Mouse (Mus musculus): ENCODE data around the gene Klk11. TPM values are rescaled to one million over a fixed set of nuclear protein-coding genes. Genes with fewer than 3 reads are reported as not detected.

Gene Klk11
- total RNA-seq (2023): not detected

DNA sequence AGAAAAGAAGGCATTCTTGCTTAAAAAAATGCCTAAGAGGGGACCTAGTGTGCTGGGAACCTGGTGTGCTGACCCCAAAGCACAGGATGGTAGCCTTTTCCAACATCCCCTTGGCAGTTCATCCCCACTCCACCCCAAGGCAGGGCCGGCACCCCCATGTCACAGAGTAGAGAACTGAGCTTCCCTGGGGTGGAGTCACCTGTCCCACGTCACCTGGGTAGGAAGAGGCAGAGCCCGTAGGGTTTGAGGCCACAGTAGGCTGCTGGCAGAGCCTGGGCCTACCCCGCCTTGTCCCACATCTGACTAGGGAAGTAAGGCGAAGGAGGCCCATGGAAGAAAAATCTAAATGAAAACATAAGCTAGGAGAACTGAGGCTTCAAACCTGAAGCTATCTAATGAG, at the start of gene Klk11:
Klk11 (plus strand) TSS at position 241 of the 400 bp plus-strand sequence.

DNA sequence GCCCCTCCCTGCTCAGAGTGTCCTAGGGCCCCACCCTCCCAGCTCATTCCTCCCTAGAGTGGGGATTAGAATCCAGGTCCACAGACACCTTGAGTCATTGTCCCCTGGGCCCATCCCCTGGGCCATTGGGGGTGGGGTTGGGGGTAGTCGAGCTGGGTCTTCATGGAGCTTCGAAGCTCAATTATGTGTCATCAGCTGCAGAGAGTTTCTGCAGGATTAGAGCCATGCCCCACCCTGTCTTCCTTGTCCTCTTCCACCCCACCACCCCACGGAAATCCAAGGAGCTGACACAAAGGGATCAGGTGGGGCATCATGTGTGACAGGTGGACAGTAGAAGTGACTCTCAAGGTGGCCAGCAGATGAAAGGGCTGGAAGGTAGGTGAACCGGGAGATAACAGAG, 5.8 kb upstream of the Klk11 start, which contains the start of gene Klk12:
Klk12 (plus strand) TSS at position 301 of the 400 bp plus-strand sequence.

DNA sequence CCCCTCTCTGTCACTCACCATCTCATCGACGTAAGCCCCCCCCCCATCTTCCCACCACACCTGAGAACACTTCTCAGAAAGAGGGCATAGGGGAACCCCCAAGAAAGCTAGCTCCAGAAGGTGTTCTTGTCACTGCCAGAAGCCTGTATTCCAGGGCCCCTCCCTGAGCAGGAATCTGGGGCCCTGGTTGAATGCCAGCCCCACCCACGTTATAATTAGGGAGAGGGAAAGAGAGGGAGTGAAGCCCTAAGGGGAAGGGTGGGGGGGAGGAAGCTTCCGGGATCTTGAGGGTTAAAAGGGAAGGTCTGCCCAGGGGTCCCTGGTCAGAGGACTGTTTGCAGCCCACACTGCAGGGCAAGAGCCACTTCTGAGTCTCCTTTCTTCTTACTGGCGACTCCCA, 6.3 kb downstream of the Klk11 start, which contains the start of gene Klk10:
Klk10 (plus strand) TSS at position 290 of the 400 bp plus-strand sequence.

DNA sequence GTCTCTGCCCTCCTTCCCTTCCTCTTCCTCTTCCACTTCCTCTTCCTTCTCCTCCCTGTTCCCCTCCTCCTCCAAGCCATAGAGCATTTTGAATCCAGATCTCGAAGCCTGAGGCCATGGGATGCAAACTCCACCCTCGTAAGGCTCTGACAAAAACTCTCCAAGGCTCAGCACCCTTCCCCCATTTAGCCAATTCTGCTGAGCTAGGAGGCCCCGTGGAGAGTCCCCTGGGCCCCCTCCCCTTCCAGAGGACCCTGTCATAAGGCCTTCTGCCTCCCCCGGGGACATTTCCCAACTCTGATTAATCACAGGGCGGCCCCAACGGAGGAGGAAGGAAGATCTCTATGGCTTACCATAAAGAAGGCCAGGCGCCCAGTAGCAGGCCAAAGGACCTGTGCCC, 17.2 kb downstream of the Klk11 start, which contains the start of gene Klk9:
Klk9 (plus strand) TSS at position 301 of the 400 bp plus-strand sequence.

DNA sequence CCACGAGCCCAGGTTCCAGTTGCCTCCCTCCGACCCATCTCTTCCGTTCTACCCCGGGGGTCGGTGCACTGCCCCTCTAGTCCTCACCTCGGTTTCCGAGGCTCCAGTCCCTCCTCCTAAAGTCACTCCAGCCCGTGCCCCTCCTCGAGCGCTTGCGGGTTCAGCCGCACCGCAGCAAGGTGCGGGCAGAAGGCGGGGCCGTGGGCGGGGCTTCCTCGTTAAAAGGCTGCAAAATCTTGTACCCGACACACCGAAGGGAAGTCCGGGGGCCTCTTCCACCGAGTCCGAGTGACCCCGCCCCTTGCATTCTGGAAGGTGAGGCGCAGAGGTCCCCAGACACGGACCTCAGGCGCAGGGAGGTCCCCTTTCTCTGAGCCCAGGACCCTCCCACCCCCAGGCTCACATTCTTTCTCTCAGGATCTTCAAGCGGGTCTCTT, 22.9 kb downstream of the Klk11 start, which contains the start of gene Klk8:
Klk8 (plus strand) TSS at position 245 of the 437 bp plus-strand sequence.

DNA sequence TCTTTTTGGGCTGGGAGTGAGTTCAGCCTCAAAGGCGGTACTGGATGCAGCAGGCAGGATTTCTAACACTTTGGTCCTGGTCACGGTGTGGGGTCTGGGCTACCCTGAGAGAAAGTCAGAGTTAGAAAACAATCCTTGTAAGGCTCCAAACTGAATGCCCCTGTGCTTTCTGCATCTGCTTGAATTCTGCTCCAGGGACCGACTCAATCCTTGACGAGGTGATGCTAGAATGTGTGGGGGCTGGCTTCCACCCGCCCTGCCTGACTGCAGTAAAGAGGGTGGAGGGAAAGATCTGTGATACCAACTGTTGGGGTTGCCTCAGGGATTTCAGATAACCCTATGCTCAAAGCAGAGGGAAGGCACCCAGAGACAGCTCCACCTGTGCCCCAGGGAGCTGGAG, 36.6 kb downstream of the Klk11 start, which contains the start of gene Klk7:
Klk7 (plus strand) TSS at position 301 of the 400 bp plus-strand sequence.

DNA sequence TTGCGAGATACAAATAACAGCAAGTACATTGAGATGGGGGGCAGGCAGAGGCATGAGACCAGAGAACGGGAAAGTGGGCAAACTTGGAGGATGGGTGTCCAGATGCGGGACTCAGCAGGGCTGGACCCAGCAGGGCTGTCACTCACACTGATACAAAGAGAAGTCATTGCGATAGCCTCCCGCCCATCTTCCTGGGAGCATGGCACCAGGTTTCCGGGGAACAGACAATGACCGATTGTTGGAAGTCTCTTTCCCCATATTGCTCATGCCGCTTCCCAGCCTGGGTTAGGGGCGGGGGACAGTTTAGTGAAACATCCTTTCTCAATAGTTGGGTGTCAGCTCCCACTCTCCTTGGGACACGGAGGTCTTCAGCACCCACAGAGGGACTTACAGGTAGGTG, 49.8 kb downstream of the Klk11 start, which contains the start of gene Klk6:
Klk6 (plus strand) TSS at position 301 of the 400 bp plus-strand sequence.

Other genes with a start within 250 kb of the Klk11 start
- gene Cd33, start 230.2 kb upstream of the Klk11 start, total RNA-seq (2023): 1.7 TPM
- gene Zfp658, start 212.3 kb upstream of the Klk11 start, total RNA-seq (2023): 4.1 TPM
- gene Zfp719, start 195.0 kb upstream of the Klk11 start, total RNA-seq (2023): 12.8 TPM
- gene Zfp819, start 167.4 kb upstream of the Klk11 start, total RNA-seq (2023): not detected
- not detected for gene Ceacam18, start 139.9 kb upstream of the Klk11 start, total RNA-seq (2023)
- 4.0 TPM for gene Siglece, start 114.4 kb upstream of the Klk11 start, total RNA-seq (2023)
- gene Ctu1, start 102.6 kb upstream of the Klk11 start, total RNA-seq (2023): 6.6 TPM
- not detected for gene Klk14, start 84.2 kb upstream of the Klk11 start, total RNA-seq (2023)
- not detected for gene Klk13, start 62.0 kb upstream of the Klk11 start, total RNA-seq (2023)
- not detected for gene Klk12, start 5.7 kb upstream of the Klk11 start, total RNA-seq (2023)
- gene Klk10, start 6.4 kb downstream of the Klk11 start, total RNA-seq (2023): not detected
- gene Klk9, start 17.3 kb downstream of the Klk11 start, total RNA-seq (2023): not detected
- 92.4 TPM for gene Klk8, start 23.0 kb downstream of the Klk11 start, total RNA-seq (2023)
- gene Klk7, start 36.7 kb downstream of the Klk11 start, total RNA-seq (2023): not detected
- gene Klk6, start 49.9 kb downstream of the Klk11 start, total RNA-seq (2023): not detected
- not detected for gene Klk5, start 67.4 kb downstream of the Klk11 start, total RNA-seq (2023)
- not detected for gene Klk4, start 106.6 kb downstream of the Klk11 start, total RNA-seq (2023)
- not detected for gene Klk15, start 159.1 kb downstream of the Klk11 start, total RNA-seq (2023)
- gene Klk1b8, start 176.1 kb downstream of the Klk11 start, total RNA-seq (2023): not detected
- not detected for gene Klk1b1, start 192.1 kb downstream of the Klk11 start, total RNA-seq (2023)
- gene Klk1b9, start 201.5 kb downstream of the Klk11 start, total RNA-seq (2023): not detected
- not detected for gene Klk1b11, start 221.3 kb downstream of the Klk11 start, total RNA-seq (2023)
- not detected for gene Klk1b26, start 237.6 kb downstream of the Klk11 start, total RNA-seq (2023)